Mouse (Mus musculus): ENCODE measurements around the gene Ica1. TPM values are rescaled to one million over a fixed set of nuclear protein-coding genes. Genes with fewer than 3 reads are reported as not detected.
A peak's percentile ranks its signal among the peaks of the same experiment; 100 is the strongest.

Ica1 gene
- polyA plus RNA-seq, 1 experiment from 2014 or later: 27.9 TPM

- Histone ChIP-seq H3K4me1 (peaks cover 23% of the 10 kb centered on the region; the same call in 1 of the 2 replicates), H3K27ac (no peak overlapping the region), H3K4me3 (no peak overlapping the region), H3K36me3 (peaks cover 2% of the 10 kb centered on the region; the same call in 1 of the 2 replicates), H3K27me3 (ENCODE audit: insufficient read depth, poor library complexity, severe bottlenecking) (no peaks in the 10 kb centered on the region), H3K9me3 (no peaks in the 10 kb centered on the region)
- no peak for DNase-seq (ENCODE audit: low spot score)
These were observed 41.8 kb downstream of the Ica1 start for GRCm38 (mm10) chr6:8736493-8736820.

GRCm38 (mm10) chr6:8735657-8736492, 42.4 kb downstream of the Ica1 start:
- Histone ChIP-seq H3K4me3 (no peak overlapping the region), H3K4me1 (peaks cover 25% of the 10 kb centered on the region; the same call in 1 of the 2 replicates), H3K27me3 (ENCODE audit: insufficient read depth, poor library complexity, severe bottlenecking) (no peaks in the 10 kb centered on the region), H3K36me3 (no peaks in the 10 kb centered on the region; the same call in 1 of the 2 replicates), H3K27ac (peak overlapping the region; percentile 69; the same call in 1 of the 2 replicates), H3K9me3 (no peaks in the 10 kb centered on the region)
- DNase-seq (ENCODE audit: low spot score): peak; percentile 38
- 60% methylated on average over 8 of the region's 8 CpGs for WGBS

DNA sequence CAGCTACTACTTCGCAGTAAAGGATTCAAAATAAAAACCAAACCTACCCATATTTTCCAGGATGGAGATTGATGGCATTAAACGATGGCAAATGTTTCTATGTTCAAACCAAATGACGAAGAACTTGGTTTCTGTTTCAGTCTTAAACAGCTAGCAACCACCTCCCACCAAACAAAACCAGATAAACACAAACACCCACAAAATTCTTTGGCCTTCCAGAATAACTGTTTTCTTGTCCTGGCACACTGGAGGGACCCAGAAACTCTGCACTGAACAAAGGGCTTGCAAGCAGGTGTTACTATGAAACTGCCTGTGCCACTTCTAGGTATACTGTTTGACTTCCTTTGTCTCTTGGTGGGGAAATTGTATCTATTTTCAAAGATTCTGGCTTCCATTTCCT, 43.2 kb downstream of the Ica1 start:
- 86% methylated on average over 3 of the region's 3 CpGs for WGBS
- Histone ChIP-seq H3K36me3 (no peaks in the 10 kb centered on the region; the same call in 1 of the 2 replicates), H3K9me3 (no peaks in the 10 kb centered on the region), H3K4me3 (no peak overlapping the region), H3K27ac (no peak overlapping the region), H3K4me1 (peaks cover 25% of the 10 kb centered on the region; the same call in 1 of the 2 replicates), H3K27me3 (ENCODE audit: insufficient read depth, poor library complexity, severe bottlenecking) (no peaks in the 10 kb centered on the region)
- peak; percentile 47 for DNase-seq (ENCODE audit: low spot score)

- peaks cover 25% of the 10 kb centered on the region; the same call in 1 of the 2 replicates for H3K4me1 ChIP-seq
- H3K27me3 ChIP-seq (ENCODE audit: insufficient read depth, poor library complexity, severe bottlenecking): no peaks in the 10 kb centered on the region
- H3K4me3 ChIP-seq: peak overlapping the region; percentile 22; the same call in 1 of the 2 replicates
- H3K36me3 ChIP-seq: peaks cover 8% of the 10 kb centered on the region; the same call in 1 of the 2 replicates
- no peaks in the 10 kb centered on the region for H3K9me3 ChIP-seq
- peak overlapping the region; percentile 84 for H3K27ac ChIP-seq
- peak; percentile 79 for DNase-seq (ENCODE audit: low spot score)
- WGBS: 27% methylated on average over 5 of the region's 5 CpGs
These were observed 45.8 kb downstream of the Ica1 start for GRCm38 (mm10) chr6:8732492-8732891.

- H3K27me3 ChIP-seq (ENCODE audit: insufficient read depth, poor library complexity, severe bottlenecking): no peaks in the 10 kb centered on the region
- H3K4me1 ChIP-seq: peaks cover 25% of the 10 kb centered on the region; the same call in 1 of the 2 replicates
- H3K36me3 ChIP-seq: peaks cover 8% of the 10 kb centered on the region; the same call in 1 of the 2 replicates
- H3K27ac ChIP-seq: peak overlapping the region; percentile 84
- no peak overlapping the region for H3K4me3 ChIP-seq
- no peaks in the 10 kb centered on the region for H3K9me3 ChIP-seq
- 57% methylated on average over 4 of the region's 4 CpGs for WGBS
- no peak for DNase-seq (ENCODE audit: low spot score)
These were observed 46.6 kb downstream of the Ica1 start for GRCm38 (mm10) chr6:8731656-8732191.

- Histone ChIP-seq H3K27ac (no peak overlapping the region), H3K9me3 (no peaks in the 10 kb centered on the region)
These were observed 47.9 kb downstream of the Ica1 start for GRCm38 (mm10) chr6:8730433-8730832.

GRCm38 (mm10) chr6:8727806-8728205, 50.5 kb downstream of the Ica1 start:
- peaks cover 16% of the 10 kb centered on the region; the same call in 1 of the 2 replicates for H3K4me1 ChIP-seq
- H3K4me3 ChIP-seq: no peak overlapping the region
- peaks cover 8% of the 10 kb centered on the region; the same call in 1 of the 2 replicates for H3K36me3 ChIP-seq
- 88% methylated on average over 8 of the region's 8 CpGs for WGBS
- no peak for DNase-seq (ENCODE audit: low spot score)
- no peaks in the 10 kb centered on the region for H3K9me3 ChIP-seq
- H3K27ac ChIP-seq: no peak overlapping the region
- no peaks in the 10 kb centered on the region for H3K27me3 ChIP-seq (ENCODE audit: insufficient read depth, poor library complexity, severe bottlenecking)

More at GRCm38 (mm10) chr6:8730433-8730832, 47.9 kb downstream of the Ica1 start:
- WGBS: 89% methylated on average over 2 of the region's 2 CpGs
- Histone ChIP-seq H3K4me1 (peaks cover 25% of the 10 kb centered on the region; the same call in 1 of the 2 replicates), H3K4me3 (no peak overlapping the region), H3K36me3 (peaks cover 8% of the 10 kb centered on the region; the same call in 1 of the 2 replicates), H3K27me3 (ENCODE audit: insufficient read depth, poor library complexity, severe bottlenecking) (no peaks in the 10 kb centered on the region)
- DNase-seq (ENCODE audit: low spot score): no peak

DNA sequence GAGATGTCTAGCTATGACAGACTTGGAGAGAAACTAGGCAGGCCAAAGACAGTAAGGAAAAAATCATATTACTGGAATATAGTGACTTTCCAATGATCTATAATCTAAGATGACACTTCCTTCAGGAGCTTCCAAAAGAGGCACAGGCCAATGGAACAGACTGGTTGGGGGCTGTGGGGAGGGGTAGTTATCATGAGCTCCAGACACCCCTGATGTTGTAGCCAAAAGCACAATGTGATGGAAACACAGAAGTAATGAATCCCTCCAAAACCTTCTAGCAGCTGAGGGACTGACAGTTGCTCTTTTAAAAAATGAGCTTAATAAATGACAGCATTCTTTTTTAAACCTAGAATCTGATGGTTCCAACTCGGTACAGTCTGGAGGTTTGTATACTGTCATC, 52.7 kb downstream of the Ica1 start:
- no peaks in the 10 kb centered on the region for H3K27me3 ChIP-seq (ENCODE audit: insufficient read depth, poor library complexity, severe bottlenecking)
- H3K4me3 ChIP-seq: no peak overlapping the region
- no peak for DNase-seq (ENCODE audit: low spot score)
- no peak overlapping the region for H3K27ac ChIP-seq
- peaks cover 8% of the 10 kb centered on the region; the same call in 1 of the 2 replicates for H3K36me3 ChIP-seq
- H3K9me3 ChIP-seq: no peaks in the 10 kb centered on the region
- 98% methylated on average over 1 of the region's 1 CpGs for WGBS
- no peaks in the 10 kb centered on the region for H3K4me1 ChIP-seq

GRCm38 (mm10) chr6:8719692-8720091, 58.6 kb downstream of the Ica1 start:
- 90% methylated on average over 2 of the region's 2 CpGs for WGBS
- Histone ChIP-seq H3K9me3 (no peaks in the 10 kb centered on the region), H3K27me3 (ENCODE audit: insufficient read depth, poor library complexity, severe bottlenecking) (no peaks in the 10 kb centered on the region), H3K4me3 (no peak overlapping the region), H3K4me1 (no peaks in the 10 kb centered on the region), H3K27ac (no peak overlapping the region), H3K36me3 (0 out of 2 replicates have a peak, but pooled peaks cover 2% of the 10 kb centered on the region)
- no peak for DNase-seq (ENCODE audit: low spot score)

DNA sequence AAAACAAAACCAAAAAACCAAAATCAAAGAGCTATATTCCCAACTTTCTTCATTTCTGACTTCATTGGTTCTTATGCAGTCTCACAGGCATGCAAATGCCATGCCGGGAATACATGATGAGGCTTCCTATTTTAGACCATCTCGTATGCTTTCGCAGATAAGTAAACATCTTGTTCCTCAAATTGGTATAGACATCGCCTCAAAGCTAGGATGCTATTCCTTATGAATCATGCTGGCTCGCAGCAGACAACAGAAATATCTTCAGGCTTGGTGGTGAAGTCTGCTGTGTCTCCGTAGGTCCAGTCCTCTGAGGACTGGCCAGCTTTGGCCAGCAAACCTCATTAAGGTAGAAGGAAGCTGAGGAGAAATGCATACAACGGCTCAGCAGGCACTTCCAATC, 60.3 kb downstream of the Ica1 start:
- no peak overlapping the region for H3K27ac ChIP-seq
- no peak for DNase-seq (ENCODE audit: low spot score)
- no peaks in the 10 kb centered on the region for H3K4me1 ChIP-seq
- no peaks in the 10 kb centered on the region for H3K9me3 ChIP-seq
- 88% methylated on average over 7 of the region's 7 CpGs for WGBS
- no peak overlapping the region for H3K4me3 ChIP-seq
- no peaks in the 10 kb centered on the region for H3K27me3 ChIP-seq (ENCODE audit: insufficient read depth, poor library complexity, severe bottlenecking)
- H3K36me3 ChIP-seq: 0 out of 2 replicates have a peak, but pooled peaks cover 2% of the 10 kb centered on the region

DNA sequence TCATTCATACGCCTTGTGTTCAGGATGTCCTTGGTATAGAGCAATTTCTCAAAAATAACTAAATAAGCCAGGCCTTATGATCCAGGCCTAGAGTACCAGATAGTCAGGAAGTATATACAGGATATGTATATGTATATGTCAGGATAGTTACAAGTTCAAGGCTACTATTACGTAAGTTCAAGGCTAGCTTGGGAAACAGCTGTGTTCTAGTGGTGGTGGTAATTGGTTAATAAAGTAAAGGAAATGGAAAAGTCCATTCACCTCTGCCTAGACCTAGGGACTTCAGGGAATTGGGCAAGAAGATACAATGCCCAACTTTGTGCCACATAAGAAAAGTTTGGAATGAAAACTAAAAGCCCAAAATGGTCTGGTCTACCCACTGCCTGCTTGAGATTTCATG, 61.7 kb downstream of the Ica1 start:
- H3K36me3 ChIP-seq: 0 out of 2 replicates have a peak, but pooled peaks cover 2% of the 10 kb centered on the region
- H3K27ac ChIP-seq: no peak overlapping the region
- WGBS: 94% methylated on average over 2 of the region's 2 CpGs
- no peak for DNase-seq (ENCODE audit: low spot score)
- no peaks in the 10 kb centered on the region for H3K27me3 ChIP-seq (ENCODE audit: insufficient read depth, poor library complexity, severe bottlenecking)
- no peaks in the 10 kb centered on the region for H3K9me3 ChIP-seq
- H3K4me3 ChIP-seq: no peak overlapping the region
- no peaks in the 10 kb centered on the region for H3K4me1 ChIP-seq

- DNase-seq (ENCODE audit: low spot score): no peak
- H3K36me3 ChIP-seq: no peaks in the 10 kb centered on the region
- no peaks in the 10 kb centered on the region for H3K4me1 ChIP-seq
- no peaks in the 10 kb centered on the region for H3K27me3 ChIP-seq (ENCODE audit: insufficient read depth, poor library complexity, severe bottlenecking)
- H3K9me3 ChIP-seq: no peaks in the 10 kb centered on the region
- H3K27ac ChIP-seq: no peak overlapping the region
- no peak overlapping the region for H3K4me3 ChIP-seq
- WGBS: 72% methylated on average over 5 of the region's 5 CpGs
These were observed 67.0 kb downstream of the Ica1 start for GRCm38 (mm10) chr6:8711246-8711645.

Measured in heart, embryonic 10.5 days (tissue).